Mouse (Mus musculus) gastrocnemius, postnatal 10 days (tissue): Measurements from ENCODE around the gene Mogs. TPM values are rescaled to one million over a fixed set of nuclear protein-coding genes. Genes with fewer than 3 reads are reported as not detected.
A peak's percentile ranks its signal among the peaks of the same experiment; 100 is the strongest.

Source experiments
- DNase-seq: peaks from one replicate; pipeline ENCODE4 v3.0.0; 2021; ENCODE audit warnings: mixed read lengths
- total RNA-seq, 2 experiments: library from RNA; stranded (reverse); gene quantifications; 2 replicates each; pipeline ENCODE4 v1.2.3; 2021

Gene Mogs
- total RNA-seq, 2 experiments from 2014 or later: 11.0 to 15.7 TPM

- DNase-seq: no peak
Observed at GRCm38 (mm10) chr6:83095968-83096367, 19.3 kb upstream of the Mogs start.

GRCm38 (mm10) chr6:83098411-83098810, 16.9 kb upstream of the Mogs start:
- no peak for DNase-seq

- peak; percentile 79 for DNase-seq
Observed at GRCm38 (mm10) chr6:83101316-83101687, 14.0 kb upstream of the Mogs start, which contains the start of the genes Ccdc142 and Gm42688. Ccdc142 (plus strand) TSS chr6:83101601. Gm42688 (plus strand) TSS chr6:83101617.

GRCm38 (mm10) chr6:83101688-83102556, 13.4 kb upstream of the Mogs start:
- DNase-seq: peak; percentile 70

GRCm38 (mm10) chr6:83103130-83103650, 12.1 kb upstream of the Mogs start:
- DNase-seq: no peak

- no peak for DNase-seq
Observed at GRCm38 (mm10) chr6:83104158-83104557, 11.1 kb upstream of the Mogs start.

GRCm38 (mm10) chr6:83107566-83108400, 7.5 kb upstream of the Mogs start:
- peak; percentile 88 for DNase-seq

- peak; percentile 84 for DNase-seq
Observed at GRCm38 (mm10) chr6:83108762-83109668, 6.3 kb upstream of the Mogs start, which contains the start of gene Mrpl53. Mrpl53 (plus strand) TSS chr6:83109040.

- DNase-seq: no peak
Observed at GRCm38 (mm10) chr6:83111510-83112136, 3.7 kb upstream of the Mogs start.

GRCm38 (mm10) chr6:83115682-83116372, 531 bp downstream of the Mogs start:
- DNase-seq: no peak

GRCm38 (mm10) chr6:83116373-83117164, 1.3 kb downstream of the Mogs start:
- DNase-seq: no peak

- no peak for DNase-seq
Observed at GRCm38 (mm10) chr6:83117165-83117438, 1.8 kb downstream of the Mogs start.

- DNase-seq: no peak
Observed at GRCm38 (mm10) chr6:83117616-83118015, 2.3 kb downstream of the Mogs start.

GRCm38 (mm10) chr6:83118369-83118768, 3.1 kb downstream of the Mogs start:
- DNase-seq: no peak

GRCm38 (mm10) chr6:83118825-83119733, 3.8 kb downstream of the Mogs start:
- DNase-seq: no peak

GRCm38 (mm10) chr6:83119734-83120051, 4.4 kb downstream of the Mogs start:
- DNase-seq: no peak

- peak; percentile 77 for DNase-seq
Observed at GRCm38 (mm10) chr6:83120930-83121862, 5.9 kb downstream of the Mogs start, which contains the start of gene Wbp1. Wbp1 (minus strand) TSS chr6:83121559.
